Mouse (Mus musculus) embryo, embryonic 10 days (tissue): ENCODE measurements at regions not wholly inside any gene's neighbourhood (a gene's known extent, or its start where the extent isn't known, plus 50 kb on each side); places are given as distances from the start of the nearest gene placed in this dataset.
A peak's percentile ranks its signal among the peaks of the same experiment; 100 is the strongest.

ENCODE experiments used
- DNase-seq: peaks from one replicate; pipeline ENCODE4 v3.0.0-alpha.2; 2015; ENCODE audit warnings: low spot score

GRCm38 (mm10) chr5:75880088-75880684, 98.1 kb downstream of the Kdr start:
- peak; percentile 58 for DNase-seq

- DNase-seq, result no peak
These were observed 99.9 kb downstream of the Kdr start for GRCm38 (mm10) chr5:75878361-75878760.

DNA sequence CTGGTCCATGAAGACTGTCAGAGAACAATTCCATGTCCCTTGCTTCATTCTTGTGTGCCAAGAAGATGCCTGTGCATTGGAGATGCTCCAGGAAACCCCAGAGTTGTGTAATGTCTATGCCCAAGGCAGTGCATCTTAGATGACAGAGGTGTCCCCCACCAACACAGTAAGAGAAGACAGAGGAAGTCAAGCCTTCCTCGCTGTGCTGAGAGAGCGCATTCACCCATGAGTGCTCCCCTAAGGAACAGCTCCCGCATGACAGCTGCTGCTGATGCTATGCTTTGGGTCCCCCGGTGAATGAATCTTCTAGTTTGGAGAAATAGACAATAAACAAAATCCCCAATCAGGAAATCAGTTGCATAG, 100.7 kb downstream of the Kdr start:
- no peak for DNase-seq

DNA sequence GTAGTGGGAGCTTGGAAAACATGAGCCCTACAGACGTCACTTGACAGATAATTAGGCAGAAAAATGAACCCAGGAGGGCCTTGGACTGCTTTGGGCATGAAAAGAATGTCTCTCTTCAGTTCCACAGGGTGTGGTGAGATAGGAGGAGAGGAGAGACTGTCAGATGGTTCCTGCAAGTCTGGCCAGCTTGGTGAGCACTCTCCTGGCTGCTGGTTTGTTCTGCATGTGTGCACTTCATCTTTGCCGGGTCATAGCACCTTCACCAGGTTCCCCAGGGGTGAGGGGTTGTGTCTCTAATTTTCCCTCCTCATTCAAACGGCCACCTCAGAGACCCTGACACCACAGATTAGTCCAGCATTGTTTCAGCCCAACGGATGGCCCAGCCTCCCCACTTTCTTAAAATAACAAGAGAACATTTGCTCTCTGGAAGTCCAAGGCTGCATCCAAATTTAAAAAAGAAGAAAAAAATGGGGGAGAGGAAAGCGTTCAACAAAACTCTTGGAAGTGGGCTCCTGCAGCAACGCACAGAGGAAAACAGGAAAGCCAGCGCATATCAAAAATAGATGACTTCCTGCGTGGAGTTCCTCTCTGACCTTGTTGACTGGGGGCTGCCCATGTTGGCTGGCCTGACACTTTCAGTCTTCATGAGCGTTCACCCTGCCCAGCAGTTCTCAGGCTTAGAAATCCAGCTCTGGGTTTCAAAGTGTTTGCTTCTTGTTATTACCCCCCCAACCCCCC, 101.2 kb downstream of the Kdr start:
- DNase-seq, result no peak

- peak; percentile 68 for DNase-seq
These were observed 107.1 kb downstream of the Kdr start for GRCm38 (mm10) chr5:75871120-75871519.

GRCm38 (mm10) chr5:75870666-75871065, 107.6 kb downstream of the Kdr start:
- DNase-seq, result no peak

DNA sequence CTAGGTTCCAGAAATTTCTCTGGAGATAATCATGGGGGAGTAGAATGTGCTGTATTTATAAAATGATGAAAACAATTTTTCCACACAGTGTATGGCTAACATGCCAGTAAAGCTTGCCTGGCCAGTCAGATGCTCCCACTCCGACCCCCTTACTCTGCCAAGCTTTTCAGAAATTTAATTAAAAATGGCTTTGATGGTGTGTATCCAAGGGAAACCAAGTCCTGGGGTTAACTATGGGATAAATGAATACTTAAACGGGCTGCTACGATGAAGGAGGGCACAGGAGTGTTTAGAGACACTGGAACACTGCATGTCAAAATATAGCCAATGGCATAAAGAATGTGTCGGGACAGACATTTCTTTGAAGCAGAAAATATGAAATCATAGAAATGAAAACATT, 108.7 kb downstream of the Kdr start:
- DNase-seq, result no peak

- no peak for DNase-seq
These were observed 113.2 kb downstream of the Kdr start for GRCm38 (mm10) chr5:75865096-75865495.

DNA sequence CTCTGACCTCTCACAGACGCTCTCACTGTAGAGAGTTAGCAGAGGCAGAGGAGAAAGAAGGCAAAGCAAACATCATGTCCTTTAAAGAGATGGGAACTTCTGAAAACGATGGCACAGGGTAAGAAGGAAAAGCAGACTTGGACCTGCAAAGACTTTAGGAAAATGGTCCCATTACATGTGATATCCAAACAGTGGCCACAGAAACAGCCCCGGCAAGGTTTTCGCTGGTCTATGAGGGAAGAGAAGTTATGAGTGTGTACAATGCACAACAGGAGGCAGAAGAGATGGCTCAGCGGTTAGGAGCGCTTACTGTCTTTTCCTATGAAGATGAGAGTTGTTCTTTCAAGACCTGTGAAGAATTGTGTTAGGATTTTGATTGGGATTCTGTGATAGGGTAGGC, 114.9 kb downstream of the Kdr start:
- DNase-seq, result no peak

- peak; percentile 92 for DNase-seq
These were observed 115.6 kb downstream of the Kdr start for GRCm38 (mm10) chr5:75862630-75862991.

DNA sequence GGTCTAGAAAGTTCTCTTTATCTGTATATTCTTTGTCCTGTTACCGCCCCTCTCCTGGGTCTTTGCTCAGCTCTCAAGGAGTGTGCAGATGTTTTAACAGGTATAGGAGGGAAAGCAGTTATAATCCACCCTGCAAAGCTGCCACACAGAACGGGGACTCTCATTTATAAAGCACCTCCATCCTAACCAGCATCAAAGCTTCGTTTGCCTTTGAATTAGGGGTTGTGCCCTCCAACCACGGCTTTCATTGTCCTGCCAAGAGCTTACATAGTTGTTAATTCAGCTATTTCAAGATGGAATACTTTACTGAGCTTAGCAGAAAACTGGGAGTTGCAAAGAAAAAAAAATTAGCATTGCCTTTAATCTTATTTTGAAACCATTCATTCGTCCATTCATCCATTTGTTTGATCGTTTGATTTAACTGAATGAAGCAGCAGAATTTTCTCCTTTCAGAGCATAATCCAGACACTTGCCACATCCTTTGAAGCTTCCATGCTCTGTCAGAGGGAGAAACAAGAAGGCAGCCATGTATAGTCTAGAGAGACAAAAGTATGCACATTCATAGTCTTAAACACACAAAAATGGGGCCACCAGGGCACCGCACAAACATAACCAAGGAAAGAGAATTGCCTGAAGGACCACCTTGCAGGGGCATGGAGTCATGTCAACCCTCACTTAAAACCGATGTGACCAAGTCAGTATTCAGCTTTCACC, 116.2 kb downstream of the Kdr start:
- no peak for DNase-seq

DNA sequence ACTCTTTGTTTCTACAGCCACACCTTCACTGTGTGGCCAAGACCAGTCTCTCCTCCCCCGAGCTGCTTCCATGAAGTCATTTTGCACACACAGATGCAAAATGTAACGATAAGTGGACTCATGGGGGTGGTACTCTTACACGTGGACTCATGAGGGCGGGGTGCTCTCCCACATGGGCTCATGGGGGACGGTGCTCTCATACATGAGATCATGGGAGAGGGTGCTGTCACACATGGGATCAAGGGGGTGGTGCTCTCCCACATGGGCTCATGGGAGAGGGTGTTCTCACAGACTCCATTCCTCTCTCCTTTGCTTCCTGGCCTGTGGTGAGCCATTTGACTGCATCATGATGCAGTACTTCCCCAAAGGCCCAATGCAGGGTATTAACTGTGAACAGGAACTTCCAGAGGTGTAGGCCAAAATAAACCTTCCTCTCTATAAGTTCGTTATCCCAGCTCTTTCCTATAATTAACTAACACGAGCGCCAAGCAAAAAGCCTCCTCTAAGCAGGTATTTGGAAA, 118.9 kb downstream of the Kdr start:
- no peak for DNase-seq

- DNase-seq, result no peak
These were observed 127.4 kb downstream of the Kdr start for GRCm38 (mm10) chr5:75850855-75851254.

- DNase-seq, result no peak
These were observed 130.3 kb downstream of the Kdr start for GRCm38 (mm10) chr5:75847966-75848365.

DNA sequence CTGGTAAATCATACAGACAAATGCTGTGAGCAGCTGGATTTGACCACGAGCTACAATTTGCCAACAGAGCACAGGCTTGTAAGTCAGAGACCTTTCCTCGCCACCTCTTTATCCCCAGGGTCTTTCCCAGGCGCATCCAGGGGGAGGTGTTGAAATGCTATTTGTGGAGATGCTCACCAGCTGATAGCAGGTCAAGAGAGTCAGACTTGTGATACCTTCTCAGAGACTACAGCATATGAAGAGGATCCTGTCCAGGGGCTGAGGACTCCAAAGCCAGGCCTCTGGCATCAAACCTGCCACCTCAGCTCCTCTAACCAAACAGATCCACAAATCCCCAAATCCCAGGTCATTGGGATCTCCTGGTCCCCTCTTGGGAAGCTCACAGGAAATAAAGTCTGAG, 130.9 kb downstream of the Kdr start:
- DNase-seq, result no peak

- DNase-seq, result peak; percentile 17
These were observed 132.2 kb downstream of the Kdr start for GRCm38 (mm10) chr5:75846016-75846415.

DNA sequence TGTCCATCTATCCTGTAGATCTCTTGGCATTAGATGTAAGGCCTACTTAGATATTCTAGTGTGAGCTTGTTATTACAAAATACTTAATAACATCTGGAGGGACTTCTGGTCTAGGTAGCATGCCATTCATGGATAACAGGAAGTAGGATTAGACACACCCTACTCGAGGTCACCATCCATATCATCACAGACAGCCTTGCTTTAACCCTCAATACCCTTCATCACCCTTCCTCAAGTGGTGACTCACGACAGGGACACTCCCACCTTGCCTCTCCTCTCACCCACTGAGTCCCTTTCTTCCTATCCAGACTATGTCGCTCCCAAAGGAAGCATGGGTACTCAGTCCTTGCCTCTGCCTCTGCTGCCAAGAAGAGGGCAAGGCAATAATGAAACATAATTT, 134.5 kb downstream of the Kdr start:
- DNase-seq, result no peak

DNA sequence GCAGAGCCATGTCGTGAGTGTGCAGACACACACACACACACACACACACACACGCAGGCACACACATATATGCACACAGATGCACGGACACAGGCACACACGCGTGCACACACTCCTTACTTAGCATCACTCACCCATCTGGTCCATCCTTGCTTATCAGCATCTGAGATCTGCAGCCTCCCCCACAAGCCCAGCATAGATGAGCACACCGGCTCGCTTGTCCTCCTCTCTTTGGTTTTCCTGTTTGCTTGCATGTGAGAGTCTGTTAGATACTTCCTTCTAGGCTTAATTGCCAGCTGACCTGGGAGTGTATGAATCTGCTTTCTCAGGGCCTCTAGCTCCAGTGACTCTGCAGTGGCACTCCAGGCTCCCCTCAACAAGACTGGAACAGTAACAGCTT, 137.8 kb downstream of the Kdr start:
- peak; percentile 11 for DNase-seq

GRCm38 (mm10) chr5:75835556-75835961, 142.7 kb downstream of the Kdr start:
- DNase-seq, result peak; percentile 43

DNA sequence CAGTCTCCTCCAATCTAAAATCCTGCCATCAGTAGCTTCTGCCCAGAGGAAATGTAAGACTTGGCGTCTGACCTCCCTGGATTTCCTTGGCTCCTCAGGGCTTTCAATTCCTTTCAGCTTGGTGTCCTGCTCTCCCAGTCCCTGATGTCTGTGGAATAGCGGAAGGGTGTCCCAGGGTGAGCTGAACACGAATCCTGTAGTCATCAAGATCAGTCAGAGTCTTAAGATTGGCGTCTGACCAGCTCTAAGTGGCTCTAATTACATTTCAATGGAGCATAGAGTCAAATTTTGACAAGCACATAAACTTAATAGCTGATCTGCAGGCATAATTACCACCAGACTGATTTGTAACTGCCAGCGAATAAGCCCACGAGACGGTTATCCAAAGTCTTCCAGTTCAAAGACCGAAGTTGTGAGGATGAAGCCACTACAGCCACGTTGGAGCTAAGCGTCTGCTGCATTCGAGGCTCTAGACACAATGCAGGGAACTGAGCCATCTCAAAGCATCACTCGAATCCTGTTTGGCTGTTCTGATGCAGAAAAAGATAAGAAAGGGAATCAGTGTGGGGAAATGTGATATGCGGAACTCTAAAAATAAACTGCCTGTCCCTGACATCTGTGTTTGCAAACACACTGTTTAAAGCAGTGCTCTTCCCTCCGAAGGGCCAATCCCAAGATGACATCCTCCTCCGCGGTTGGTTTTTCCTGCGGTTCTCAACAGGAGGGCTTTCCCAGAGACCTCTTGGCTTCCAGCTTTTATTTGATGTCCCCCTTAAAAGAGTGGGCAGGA, 143.3 kb downstream of the Kdr start:
- DNase-seq, result no peak

- no peak for DNase-seq
These were observed 145.9 kb downstream of the Kdr start for GRCm38 (mm10) chr5:75832341-75832740.

GRCm38 (mm10) chr5:75829850-75830625, 148.2 kb downstream of the Kdr start:
- DNase-seq, result peak; percentile 39
